Mouse (Mus musculus) E14TG2a.4 (cell line): ENCODE measurements around the gene Arv1.
A peak's percentile ranks its signal among the peaks of the same experiment; 100 is the strongest.

Source experiments
- H3K27me3 ChIP-seq: 2 replicates; pipeline ENCODE4 v1.6.1; 2014; ENCODE audit warnings: low read length, control low read depth; ENCODE audit not compliant: insufficient read depth
- H3K36me3 ChIP-seq: 2 replicates; pipeline ENCODE4 v1.6.1; 2014; ENCODE audit warnings: low read length, control low read depth; ENCODE audit not compliant: insufficient read depth
- H3K4me1 ChIP-seq: replicated peaks from 2 replicates; pipeline ENCODE4 v1.6.1; 2014; ENCODE audit warnings: low read depth, low read length, control low read depth
- H3K4me3 ChIP-seq: replicated peaks from 2 replicates; pipeline ENCODE4 v1.5.1; 2014; ENCODE audit warnings: mild to moderate bottlenecking, low read length
- H3K9me3 ChIP-seq: 2 replicates; pipeline ENCODE4 v1.6.1; 2014; ENCODE audit warnings: low read length, control low read depth
- CTCF ChIP-seq: conservative IDR thresholded peaks from 2 replicates; pipeline ENCODE4 v1.5.1; 2014; ENCODE audit warnings: low read length
- NANOG ChIP-seq: IDR thresholded peaks from 2 replicates; pipeline ENCODE4 v1.6.1; 2014; ENCODE audit warnings: borderline replicate concordance, low read length, mixed read lengths
- POU5F1 ChIP-seq: IDR thresholded peaks from 2 replicates; pipeline ENCODE4 v1.6.1; 2014; ENCODE audit warnings: low read length, borderline replicate concordance

Gene Arv1

GRCm38 (mm10) chr8:124705823-124706222 is 16.1 kb upstream of the Arv1 start:
- H3K9me3 ChIP-seq: no peaks in the 10 kb centered on the region
- peaks cover 19% of the 10 kb centered on the region for H3K4me1 ChIP-seq
- no peak overlapping the region for H3K4me3 ChIP-seq
- H3K27me3 ChIP-seq: no peaks in the 10 kb centered on the region
- no peak for TF ChIP-seq NANOG
- no peak for TF ChIP-seq CTCF
- no peak for TF ChIP-seq POU5F1
- H3K36me3 ChIP-seq: peaks cover 84% of the 10 kb centered on the region

GRCm38 (mm10) chr8:124713207-124713606 is 8.7 kb upstream of the Arv1 start:
- TF ChIP-seq NANOG (no peak), CTCF (no peak), POU5F1 (no peak)
- Histone ChIP-seq H3K36me3 (peaks cover 79% of the 10 kb centered on the region), H3K4me1 (peaks cover 17% of the 10 kb centered on the region), H3K4me3 (no peak overlapping the region), H3K27me3 (no peaks in the 10 kb centered on the region), H3K9me3 (no peaks in the 10 kb centered on the region)

GRCm38 (mm10) chr8:124715736-124716135 is 6.2 kb upstream of the Arv1 start:
- H3K4me1 ChIP-seq: peaks cover 34% of the 10 kb centered on the region
- H3K9me3 ChIP-seq: no peaks in the 10 kb centered on the region
- no peaks in the 10 kb centered on the region for H3K27me3 ChIP-seq
- H3K4me3 ChIP-seq: no peak overlapping the region
- peaks cover 61% of the 10 kb centered on the region for H3K36me3 ChIP-seq
- TF ChIP-seq CTCF (no peak), NANOG (no peak), POU5F1 (no peak)

- peak overlapping the region; percentile 99; the same call in 1 of the 2 replicates for H3K4me3 ChIP-seq
- no peaks in the 10 kb centered on the region for H3K27me3 ChIP-seq
- H3K4me1 ChIP-seq: peaks cover 48% of the 10 kb centered on the region
- H3K9me3 ChIP-seq: no peaks in the 10 kb centered on the region
- TF ChIP-seq NANOG (no peak), POU5F1 (no peak), CTCF (no peak)
- peaks cover 25% of the 10 kb centered on the region for H3K36me3 ChIP-seq
These were observed 1.8 kb upstream of the Arv1 start for GRCm38 (mm10) chr8:124720133-124720532.

GRCm38 (mm10) chr8:124720938-124721861 is 739 bp upstream of the Arv1 start:
- Histone ChIP-seq H3K27me3 (no peaks in the 10 kb centered on the region), H3K4me3 (peak overlapping the region; percentile 99), H3K4me1 (peaks cover 38% of the 10 kb centered on the region), H3K36me3 (peaks cover 32% of the 10 kb centered on the region), H3K9me3 (no peaks in the 10 kb centered on the region)
- TF ChIP-seq CTCF: no peak

GRCm38 (mm10) chr8:124724301-124724700 is 2.4 kb downstream of the Arv1 start:
- H3K9me3 ChIP-seq: no peaks in the 10 kb centered on the region
- peaks cover 49% of the 10 kb centered on the region for H3K36me3 ChIP-seq
- no peaks in the 10 kb centered on the region for H3K27me3 ChIP-seq
- TF ChIP-seq NANOG: no peak
- no peak for TF ChIP-seq POU5F1
- no peak for TF ChIP-seq CTCF
- no peak overlapping the region for H3K4me3 ChIP-seq
- H3K4me1 ChIP-seq: peaks cover 27% of the 10 kb centered on the region

GRCm38 (mm10) chr8:124732828-124733227 is 10.9 kb downstream of the Arv1 start:
- H3K4me1 ChIP-seq: 0 out of 2 replicates have a peak, but pooled peaks cover 7% of the 10 kb centered on the region
- H3K4me3 ChIP-seq: no peak overlapping the region
- TF ChIP-seq CTCF (no peak), NANOG (no peak), POU5F1 (no peak)
- no peaks in the 10 kb centered on the region for H3K27me3 ChIP-seq
- H3K36me3 ChIP-seq: peaks cover 66% of the 10 kb centered on the region
- no peaks in the 10 kb centered on the region for H3K9me3 ChIP-seq

- no peak for TF ChIP-seq POU5F1
- no peak for TF ChIP-seq CTCF
- no peak for TF ChIP-seq NANOG
- Histone ChIP-seq H3K9me3 (no peaks in the 10 kb centered on the region), H3K4me1 (peaks cover 7% of the 10 kb centered on the region; the same call in 1 of the 2 replicates), H3K36me3 (peaks cover 40% of the 10 kb centered on the region), H3K4me3 (no peak overlapping the region), H3K27me3 (no peaks in the 10 kb centered on the region)
These were observed 13.5 kb downstream of the Arv1 start for GRCm38 (mm10) chr8:124735371-124735911.
